Mouse (Mus musculus): Measurements from ENCODE around the gene Ankrd26. TPM values are rescaled to one million over a fixed set of nuclear protein-coding genes. Genes with fewer than 3 reads are reported as not detected.
A peak's percentile ranks its signal among the peaks of the same experiment; 100 is the strongest.

Ankrd26 gene
- polyA plus RNA-seq, 2 experiments = 5.7 to 6.8 TPM

DNA sequence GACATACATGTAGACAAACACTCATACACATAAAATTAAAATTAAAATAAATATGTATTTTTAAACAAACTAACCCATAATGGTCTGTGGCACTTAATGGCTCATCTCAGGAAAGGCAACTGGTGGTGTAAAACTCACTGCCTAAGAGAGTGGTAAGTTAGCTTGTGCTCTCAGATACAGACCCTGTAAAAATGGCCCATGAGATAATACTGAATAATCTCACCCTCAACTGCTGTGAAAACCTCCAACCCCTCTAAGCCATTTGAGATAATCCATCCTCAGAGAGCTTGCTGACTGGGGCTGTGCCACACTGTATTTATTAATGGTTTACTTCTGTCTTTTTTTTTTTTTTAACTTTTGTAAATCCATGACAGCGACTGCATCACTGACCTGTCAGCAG lies 79.9 kb downstream of the Ankrd26 start:
- DNase-seq (ENCODE audit: low read depth in 3 of 3, low spot score in 3 of 3) = no peak
- peaks cover 0 to 2% of the 10 kb centered on the region in 2 experiments; a peak in 1 of 4 replicates for H3K4me1 ChIP-seq (replicated peaks; ENCODE audit: control insufficient read depth in 2 of 2, insufficient read depth in 2 of 2, low read length in 1 of 2)
- no peaks in the 10 kb centered on the region for H3K9me3 ChIP-seq (ENCODE audit: control insufficient read depth, low read length)
- no peak overlapping the region for H3K9ac ChIP-seq (replicated peaks)
- H3K4me2 ChIP-seq (ENCODE audit: low read depth) = no peak overlapping the region
- no peak for ATAC-seq (ENCODE audit: insufficient read depth)
- no peak overlapping the region for H3K4me3 ChIP-seq (ENCODE audit: insufficient read depth in 1 of 2, low read depth in 2 of 2, low read length in 2 of 2)
- no peak for TF ChIP-seq CTCF (IDR thresholded peaks at IDR 0.05; ENCODE audit: low read depth)
- no peak for TF ChIP-seq EP300 (IDR thresholded peaks at IDR 0.05; ENCODE audit: low read depth)
- peaks cover 16% of the 10 kb centered on the region for H3K27me3 ChIP-seq (ENCODE audit: control insufficient read depth, insufficient read depth, low read length)
- no peak overlapping the region for H3K27ac ChIP-seq
- 68% methylated on average over 1 of the region's 1 CpGs for WGBS (ENCODE audit: insufficient replicate concordance)
- no peaks in the 10 kb centered on the region for H3K36me3 ChIP-seq (replicated peaks; ENCODE audit: control insufficient read depth, insufficient read depth, low read depth)

DNA sequence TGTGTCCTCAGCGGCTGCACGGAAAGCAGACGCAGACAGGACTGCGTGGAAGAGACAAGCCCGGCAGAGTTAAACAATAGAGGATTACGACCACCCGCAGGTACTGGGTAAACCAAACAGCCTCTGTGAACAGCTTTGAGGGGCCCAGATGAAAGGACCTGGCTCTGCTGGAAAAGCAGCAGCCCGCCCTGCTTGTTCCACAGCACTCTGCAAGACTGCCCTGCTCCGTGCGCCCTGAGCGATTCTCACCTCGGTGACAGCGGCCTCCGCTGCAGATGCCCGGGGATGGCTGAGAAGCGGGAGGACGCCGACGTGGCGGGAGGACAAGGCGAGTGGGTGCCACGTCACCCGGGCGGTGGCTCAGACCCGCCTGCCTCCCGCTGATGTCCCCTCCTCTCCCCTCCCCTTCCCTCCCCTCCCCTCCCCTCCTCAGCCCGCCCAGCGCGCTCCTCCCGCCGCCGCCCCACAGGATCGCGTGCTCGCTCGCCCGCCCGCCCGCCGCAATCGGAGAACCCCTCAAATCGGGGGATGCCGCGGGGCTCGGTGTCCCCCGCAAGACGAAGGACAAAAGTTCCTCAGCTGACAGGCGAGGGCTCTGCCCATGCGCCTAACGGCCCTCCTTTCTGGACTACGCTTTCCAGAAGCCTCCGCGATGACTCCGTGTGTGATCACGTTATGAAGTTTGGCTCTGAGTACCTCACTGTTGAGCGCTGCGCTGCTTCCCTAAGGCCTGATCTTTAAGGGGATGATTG lies 82.9 kb downstream of the Ankrd26 start, which contains the start of gene Zfp9:
Gene Zfp9 (minus strand): TSS at position 364 of the 752 bp plus-strand sequence.
- Histone ChIP-seq H3K4me3 (ENCODE audit: insufficient read depth in 1 of 2, low read depth in 2 of 2, low read length in 2 of 2) (peak within 1 kb of the TSS; percentile 50 to 69), H3K4me1 (replicated peaks; ENCODE audit: control insufficient read depth in 2 of 2, insufficient read depth in 2 of 2, low read length in 1 of 2) (peaks cover 0 to 2% of the 10 kb centered on the region in 2 experiments; a peak in 1 of 4 replicates), H3K27me3 (ENCODE audit: control insufficient read depth, insufficient read depth, low read length) (peaks cover 16% of the 10 kb centered on the region), H3K36me3 (replicated peaks; ENCODE audit: control insufficient read depth, insufficient read depth, low read depth) (no peaks in the 10 kb centered on the region), H3K9me3 (ENCODE audit: control insufficient read depth, low read length) (no peaks in the 10 kb centered on the region), H3K4me2 (ENCODE audit: low read depth) (peak within 1 kb of the TSS; percentile 65), H3K27ac (no peak within 1 kb of the TSS), H3K9ac (replicated peaks) (peak within 1 kb of the TSS; percentile 55)
- TF ChIP-seq CTCF (IDR thresholded peaks at IDR 0.05; ENCODE audit: low read depth) = no peak
- no peak for TF ChIP-seq EP300 (IDR thresholded peaks at IDR 0.05; ENCODE audit: low read depth)
- peak; percentile 88 for ATAC-seq (ENCODE audit: insufficient read depth)
- DNase-seq (ENCODE audit: low read depth in 3 of 3, low spot score in 3 of 3) = peak; percentile 17 to 24 (median 20)
- WGBS (ENCODE audit: insufficient replicate concordance) = 2% methylated on average over 49 of the region's 57 CpGs

DNA sequence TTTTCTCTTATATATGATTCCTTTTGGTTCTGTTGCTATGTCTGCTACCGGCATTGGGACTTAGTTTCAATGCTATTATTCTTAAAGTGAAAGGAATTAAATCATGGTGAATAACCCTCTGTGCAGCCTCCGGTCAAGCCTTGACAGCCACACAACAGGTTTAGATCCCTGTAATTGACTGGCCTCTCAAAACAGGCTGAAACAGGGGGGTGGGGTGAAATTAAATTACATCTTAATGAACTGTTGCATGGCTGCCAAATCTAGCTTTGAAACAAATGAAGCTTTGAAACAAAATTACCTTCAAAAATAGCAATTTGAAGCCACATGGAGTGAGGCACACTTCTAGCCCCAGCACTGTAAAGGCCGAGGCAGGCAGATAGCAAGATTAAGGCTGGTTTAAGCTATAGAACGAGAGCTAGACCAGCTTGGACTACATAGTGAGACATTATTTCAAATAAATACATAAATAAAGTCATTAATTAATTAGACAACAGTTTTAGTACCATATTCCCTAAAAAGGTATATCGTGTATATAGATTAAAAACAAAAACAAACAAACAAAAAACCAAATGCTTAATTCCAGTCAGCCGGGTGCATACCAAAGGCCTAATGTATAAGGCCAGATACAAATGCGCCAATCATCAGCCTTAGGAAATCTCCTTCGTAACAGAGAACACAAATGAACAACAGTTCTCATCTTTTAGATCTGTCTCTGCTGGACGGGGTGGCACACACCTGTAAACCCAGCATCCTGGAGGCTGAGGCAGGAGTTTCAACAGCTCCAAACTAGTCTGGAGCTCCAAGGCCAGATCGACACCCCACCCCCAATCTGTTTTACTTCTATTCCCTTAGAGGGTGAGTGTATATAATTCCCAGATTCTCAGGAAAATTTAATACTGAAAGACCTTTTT lies 83.9 kb downstream of the Ankrd26 start:
- H3K27me3 ChIP-seq (ENCODE audit: control insufficient read depth, insufficient read depth, low read length) = peaks cover 16% of the 10 kb centered on the region
- TF ChIP-seq CTCF (IDR thresholded peaks at IDR 0.05; ENCODE audit: low read depth) (no peak), EP300 (IDR thresholded peaks at IDR 0.05; ENCODE audit: low read depth) (no peak)
- H3K27ac ChIP-seq = no peak overlapping the region
- H3K4me3 ChIP-seq (ENCODE audit: insufficient read depth in 1 of 2, low read depth in 2 of 2, low read length in 2 of 2) = peak overlapping the region; percentile 50 to 59
- ATAC-seq (ENCODE audit: insufficient read depth) = no peak
- peak overlapping the region; percentile 65 for H3K4me2 ChIP-seq (ENCODE audit: low read depth)
- DNase-seq (ENCODE audit: low read depth in 3 of 3, low spot score in 3 of 3) = no peak
- WGBS (ENCODE audit: insufficient replicate concordance) = 54% methylated on average over 10 of the region's 10 CpGs
- H3K4me1 ChIP-seq (replicated peaks; ENCODE audit: control insufficient read depth in 2 of 2, insufficient read depth in 2 of 2, low read length in 1 of 2) = peaks cover 0 to 2% of the 10 kb centered on the region in 2 experiments; a peak in 1 of 4 replicates
- H3K9ac ChIP-seq (replicated peaks) = peak overlapping the region; percentile 43; the same call in 1 of the 2 replicates
- no peaks in the 10 kb centered on the region for H3K36me3 ChIP-seq (replicated peaks; ENCODE audit: control insufficient read depth, insufficient read depth, low read depth)
- no peaks in the 10 kb centered on the region for H3K9me3 ChIP-seq (ENCODE audit: control insufficient read depth, low read length)

DNA sequence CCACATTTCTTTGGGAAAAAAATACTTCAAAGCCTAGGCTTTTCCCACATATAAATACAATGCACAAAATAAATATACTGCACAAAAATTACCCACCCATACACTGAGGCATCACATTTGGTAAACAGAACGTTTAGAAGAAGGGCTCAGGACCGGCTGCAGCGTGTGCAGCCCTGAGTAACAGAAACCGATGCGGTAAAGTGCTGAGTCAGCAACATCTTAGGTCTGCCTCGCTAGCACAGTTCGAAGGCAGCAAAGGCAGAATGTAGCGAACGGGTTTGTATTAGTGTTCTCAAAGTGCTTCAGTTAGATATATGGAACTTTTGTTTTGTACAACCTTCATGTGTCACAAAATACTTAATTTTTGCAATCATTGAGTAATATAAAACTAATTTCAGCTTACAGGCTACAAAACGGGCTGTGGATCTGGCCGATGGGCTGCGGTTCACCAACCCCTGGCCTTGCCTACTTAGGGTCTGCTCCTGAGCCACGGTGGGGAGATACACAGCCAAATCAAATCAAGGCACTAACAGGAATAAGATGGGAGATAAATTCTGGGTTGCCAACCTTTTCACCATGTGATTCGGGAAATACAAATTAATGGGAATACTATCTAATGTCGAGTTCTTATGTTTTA lies 99.8 kb downstream of the Ankrd26 start:
- H3K9ac ChIP-seq (replicated peaks) = no peak overlapping the region
- H3K4me3 ChIP-seq (ENCODE audit: insufficient read depth in 1 of 2, low read depth in 2 of 2, low read length in 2 of 2) = no peak overlapping the region
- H3K36me3 ChIP-seq (replicated peaks; ENCODE audit: control insufficient read depth, insufficient read depth, low read depth) = no peaks in the 10 kb centered on the region
- ATAC-seq (ENCODE audit: insufficient read depth) (no peak), DNase-seq (ENCODE audit: low read depth in 3 of 3, low spot score in 3 of 3) (no peak)
- H3K4me2 ChIP-seq (ENCODE audit: low read depth) = no peak overlapping the region
- no peaks in the 10 kb centered on the region for H3K4me1 ChIP-seq (replicated peaks; ENCODE audit: control insufficient read depth in 2 of 2, insufficient read depth in 2 of 2, low read length in 1 of 2)
- H3K9me3 ChIP-seq (ENCODE audit: control insufficient read depth, low read length) = no peaks in the 10 kb centered on the region
- WGBS (ENCODE audit: insufficient replicate concordance) = 74% methylated on average over 15 of the region's 15 CpGs
- no peak overlapping the region for H3K27ac ChIP-seq
- TF ChIP-seq CTCF (IDR thresholded peaks at IDR 0.05; ENCODE audit: low read depth) (no peak), EP300 (IDR thresholded peaks at IDR 0.05; ENCODE audit: low read depth) (no peak)
- H3K27me3 ChIP-seq (ENCODE audit: control insufficient read depth, insufficient read depth, low read length) = no peaks in the 10 kb centered on the region

Measured in liver, embryonic 14.5 days (tissue).